Mouse (Mus musculus) bone marrow, adult 2 months (tissue): ENCODE measurements at regions not wholly inside any gene's neighbourhood (a gene's known extent, or its start where the extent isn't known, plus 50 kb on each side); places are given as distances from the start of the nearest gene placed in this dataset.

ENCODE experiments used
- CTCF ChIP-seq: fragments of 200-500 bp; IDR thresholded peaks from 2 replicates; pipeline ENCODE4 v1.5.1; 2011; ENCODE audit warnings: low read length, control low read depth; ENCODE audit not compliant: control insufficient read depth, insufficient read depth
- POLR2A ChIP-seq: fragments of 200-500 bp; IDR thresholded peaks from 2 replicates; pipeline ENCODE4 v1.6.1; 2011; ENCODE audit warnings: low read depth, mild to moderate bottlenecking, control low read depth, low read length, borderline replicate concordance; ENCODE audit not compliant: control insufficient read depth

DNA sequence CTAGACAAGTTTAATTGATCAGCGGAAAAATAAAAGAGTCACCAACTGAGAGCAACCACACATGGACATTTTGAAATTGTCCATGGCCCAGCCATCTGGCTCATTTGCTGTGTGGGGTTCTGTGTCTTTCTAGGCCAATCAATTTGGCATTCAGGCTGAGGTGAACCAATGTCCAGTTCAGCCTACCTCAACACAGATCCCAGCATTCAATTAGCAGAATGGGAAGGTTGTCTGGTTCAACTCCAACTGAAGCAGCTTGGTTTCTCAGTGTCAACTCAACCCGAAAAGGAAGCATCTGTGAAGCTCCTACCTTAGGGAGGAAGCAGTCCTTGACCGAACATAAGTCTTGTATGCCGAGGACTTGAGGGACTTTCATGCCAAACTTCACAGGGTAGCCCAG lies 1067.0 kb downstream of the Ttll7 start:
- TF ChIP-seq CTCF (no peak), POLR2A (no peak)
